Mouse (Mus musculus): ENCODE measurements at regions not wholly inside any gene's neighbourhood (a gene's known extent, or its start where the extent isn't known, plus 50 kb on each side); places are given as distances from the start of the nearest gene placed in this dataset.

GRCm38 (mm10) chr14:62163120-62163796, 129.1 kb upstream of the Rnaseh2b start:
- Histone ChIP-seq H3K27me3 (ENCODE audit: control insufficient read depth, insufficient read depth, low read length) (no peaks in the 10 kb centered on the region), H3K27ac (ENCODE audit: control insufficient read depth, insufficient read depth, low read length) (no peak overlapping the region; the same call in 1 of the 2 replicates), H3K4me3 (ENCODE audit: control insufficient read depth, insufficient read depth, low read length) (no peak overlapping the region), H3K36me3 (ENCODE audit: control insufficient read depth, insufficient read depth, low read length) (no peaks in the 10 kb centered on the region), H3K4me1 (replicated peaks; ENCODE audit: control insufficient read depth, insufficient read depth, low read length) (no peaks in the 10 kb centered on the region; the same call in 1 of the 2 replicates)
- 58% methylated on average over 12 of the region's 12 CpGs for WGBS
- TF ChIP-seq CTCF (IDR thresholded peaks at IDR 0.05; ENCODE audit: borderline replicate concordance, control insufficient read depth, extremely low read depth, insufficient read depth, low read length, poor library complexity) (no peak), POLR2A (IDR thresholded peaks at IDR 0.05; ENCODE audit: control insufficient read depth, extremely low read depth, insufficient read depth, low read length, poor library complexity) (no peak)
- no peak for DNase-seq

GRCm38 (mm10) chr14:62164918-62165317, 127.5 kb upstream of the Rnaseh2b start:
- no peak for TF ChIP-seq POLR2A (IDR thresholded peaks at IDR 0.05; ENCODE audit: control insufficient read depth, extremely low read depth, insufficient read depth, low read length, poor library complexity)
- H3K4me1 ChIP-seq (replicated peaks; ENCODE audit: control insufficient read depth, insufficient read depth, low read length): no peaks in the 10 kb centered on the region; the same call in 1 of the 2 replicates
- H3K36me3 ChIP-seq (ENCODE audit: control insufficient read depth, insufficient read depth, low read length): no peaks in the 10 kb centered on the region
- DNase-seq: no peak
- no peak overlapping the region for H3K27ac ChIP-seq (ENCODE audit: control insufficient read depth, insufficient read depth, low read length)
- H3K27me3 ChIP-seq (ENCODE audit: control insufficient read depth, insufficient read depth, low read length): no peaks in the 10 kb centered on the region
- WGBS: 77% methylated on average over 4 of the region's 4 CpGs
- H3K4me3 ChIP-seq (ENCODE audit: control insufficient read depth, insufficient read depth, low read length): no peak overlapping the region

DNA sequence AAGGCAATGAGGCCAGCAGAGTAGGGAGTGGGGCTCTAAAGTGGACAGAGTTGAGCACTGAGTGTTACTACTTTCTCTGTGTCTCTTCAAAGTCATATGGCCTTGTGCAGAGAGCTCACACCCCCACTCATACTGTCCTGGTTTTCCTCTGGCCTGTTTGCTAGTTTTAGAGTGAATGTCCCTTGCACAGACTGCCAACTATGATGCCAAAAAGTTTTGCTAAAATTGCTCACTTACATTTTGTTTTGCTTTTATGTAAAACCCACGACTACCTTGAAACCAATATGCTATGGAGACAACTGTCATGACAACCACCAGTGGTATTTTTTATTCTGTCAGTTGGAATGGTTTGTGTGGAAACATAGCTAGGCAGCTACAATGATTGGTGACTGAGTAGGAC, 126.4 kb upstream of the Rnaseh2b start:
- H3K27me3 ChIP-seq (ENCODE audit: control insufficient read depth, insufficient read depth, low read length): no peaks in the 10 kb centered on the region
- no peaks in the 10 kb centered on the region for H3K36me3 ChIP-seq (ENCODE audit: control insufficient read depth, insufficient read depth, low read length)
- H3K4me3 ChIP-seq (ENCODE audit: control insufficient read depth, insufficient read depth, low read length): no peak overlapping the region
- WGBS: 27% methylated on average over 1 of the region's 1 CpGs
- no peak for DNase-seq
- TF ChIP-seq POLR2A (IDR thresholded peaks at IDR 0.05; ENCODE audit: control insufficient read depth, extremely low read depth, insufficient read depth, low read length, poor library complexity) (no peak), CTCF (IDR thresholded peaks at IDR 0.05; ENCODE audit: borderline replicate concordance, control insufficient read depth, extremely low read depth, insufficient read depth, low read length, poor library complexity) (no peak)
- H3K4me1 ChIP-seq (replicated peaks; ENCODE audit: control insufficient read depth, insufficient read depth, low read length): no peaks in the 10 kb centered on the region; the same call in 1 of the 2 replicates
- H3K27ac ChIP-seq (ENCODE audit: control insufficient read depth, insufficient read depth, low read length): no peak overlapping the region

GRCm38 (mm10) chr14:62166596-62166995, 125.8 kb upstream of the Rnaseh2b start:
- DNase-seq: no peak
- Histone ChIP-seq H3K4me3 (ENCODE audit: control insufficient read depth, insufficient read depth, low read length) (no peak overlapping the region), H3K36me3 (ENCODE audit: control insufficient read depth, insufficient read depth, low read length) (no peaks in the 10 kb centered on the region), H3K27ac (ENCODE audit: control insufficient read depth, insufficient read depth, low read length) (no peak overlapping the region), H3K27me3 (ENCODE audit: control insufficient read depth, insufficient read depth, low read length) (no peaks in the 10 kb centered on the region), H3K4me1 (replicated peaks; ENCODE audit: control insufficient read depth, insufficient read depth, low read length) (no peaks in the 10 kb centered on the region; the same call in 1 of the 2 replicates)
- TF ChIP-seq CTCF (IDR thresholded peaks at IDR 0.05; ENCODE audit: borderline replicate concordance, control insufficient read depth, extremely low read depth, insufficient read depth, low read length, poor library complexity) (no peak), POLR2A (IDR thresholded peaks at IDR 0.05; ENCODE audit: control insufficient read depth, extremely low read depth, insufficient read depth, low read length, poor library complexity) (no peak)
- 76% methylated on average over 5 of the region's 5 CpGs for WGBS

GRCm38 (mm10) chr14:62167090-62167489, 125.3 kb upstream of the Rnaseh2b start:
- Histone ChIP-seq H3K4me1 (replicated peaks; ENCODE audit: control insufficient read depth, insufficient read depth, low read length) (no peaks in the 10 kb centered on the region; the same call in 1 of the 2 replicates), H3K27me3 (ENCODE audit: control insufficient read depth, insufficient read depth, low read length) (no peaks in the 10 kb centered on the region), H3K27ac (ENCODE audit: control insufficient read depth, insufficient read depth, low read length) (no peak overlapping the region), H3K36me3 (ENCODE audit: control insufficient read depth, insufficient read depth, low read length) (no peaks in the 10 kb centered on the region), H3K4me3 (ENCODE audit: control insufficient read depth, insufficient read depth, low read length) (no peak overlapping the region)
- TF ChIP-seq CTCF (IDR thresholded peaks at IDR 0.05; ENCODE audit: borderline replicate concordance, control insufficient read depth, extremely low read depth, insufficient read depth, low read length, poor library complexity) (no peak), POLR2A (IDR thresholded peaks at IDR 0.05; ENCODE audit: control insufficient read depth, extremely low read depth, insufficient read depth, low read length, poor library complexity) (no peak)
- no peak for DNase-seq
- WGBS: 38% methylated on average over 6 of the region's 6 CpGs

- DNase-seq: no peak
- Histone ChIP-seq H3K36me3 (ENCODE audit: control insufficient read depth, insufficient read depth, low read length) (no peaks in the 10 kb centered on the region), H3K4me1 (replicated peaks; ENCODE audit: control insufficient read depth, insufficient read depth, low read length) (no peaks in the 10 kb centered on the region; the same call in 1 of the 2 replicates), H3K4me3 (ENCODE audit: control insufficient read depth, insufficient read depth, low read length) (no peak overlapping the region), H3K27ac (ENCODE audit: control insufficient read depth, insufficient read depth, low read length) (no peak overlapping the region), H3K27me3 (ENCODE audit: control insufficient read depth, insufficient read depth, low read length) (no peaks in the 10 kb centered on the region)
- TF ChIP-seq POLR2A (IDR thresholded peaks at IDR 0.05; ENCODE audit: control insufficient read depth, extremely low read depth, insufficient read depth, low read length, poor library complexity): no peak
- TF ChIP-seq CTCF (IDR thresholded peaks at IDR 0.05; ENCODE audit: borderline replicate concordance, control insufficient read depth, extremely low read depth, insufficient read depth, low read length, poor library complexity): no peak
- WGBS: 87% methylated on average over 6 of the region's 6 CpGs
Observed at GRCm38 (mm10) chr14:62168711-62169110, 123.7 kb upstream of the Rnaseh2b start.

- Histone ChIP-seq H3K27me3 (ENCODE audit: control insufficient read depth, insufficient read depth, low read length) (no peaks in the 10 kb centered on the region), H3K4me3 (ENCODE audit: control insufficient read depth, insufficient read depth, low read length) (no peak overlapping the region), H3K4me1 (replicated peaks; ENCODE audit: control insufficient read depth, insufficient read depth, low read length) (peaks cover 1% of the 10 kb centered on the region), H3K27ac (ENCODE audit: control insufficient read depth, insufficient read depth, low read length) (no peak overlapping the region), H3K36me3 (ENCODE audit: control insufficient read depth, insufficient read depth, low read length) (no peaks in the 10 kb centered on the region)
- no peak for TF ChIP-seq POLR2A (IDR thresholded peaks at IDR 0.05; ENCODE audit: control insufficient read depth, extremely low read depth, insufficient read depth, low read length, poor library complexity)
- TF ChIP-seq CTCF (IDR thresholded peaks at IDR 0.05; ENCODE audit: borderline replicate concordance, control insufficient read depth, extremely low read depth, insufficient read depth, low read length, poor library complexity): no peak
- no peak for DNase-seq
- 64% methylated on average over 5 of the region's 5 CpGs for WGBS
Observed at GRCm38 (mm10) chr14:62170385-62170784, 122.0 kb upstream of the Rnaseh2b start.

Data from thymus, adult 2 months (tissue).